Mouse (Mus musculus): Measurements from ENCODE around the gene Tepsin. TPM values are rescaled to one million over a fixed set of nuclear protein-coding genes. Genes with fewer than 3 reads are reported as not detected.

Gene Tepsin
- polyA plus RNA-seq, 1 experiment: 16.1 TPM

DNA sequence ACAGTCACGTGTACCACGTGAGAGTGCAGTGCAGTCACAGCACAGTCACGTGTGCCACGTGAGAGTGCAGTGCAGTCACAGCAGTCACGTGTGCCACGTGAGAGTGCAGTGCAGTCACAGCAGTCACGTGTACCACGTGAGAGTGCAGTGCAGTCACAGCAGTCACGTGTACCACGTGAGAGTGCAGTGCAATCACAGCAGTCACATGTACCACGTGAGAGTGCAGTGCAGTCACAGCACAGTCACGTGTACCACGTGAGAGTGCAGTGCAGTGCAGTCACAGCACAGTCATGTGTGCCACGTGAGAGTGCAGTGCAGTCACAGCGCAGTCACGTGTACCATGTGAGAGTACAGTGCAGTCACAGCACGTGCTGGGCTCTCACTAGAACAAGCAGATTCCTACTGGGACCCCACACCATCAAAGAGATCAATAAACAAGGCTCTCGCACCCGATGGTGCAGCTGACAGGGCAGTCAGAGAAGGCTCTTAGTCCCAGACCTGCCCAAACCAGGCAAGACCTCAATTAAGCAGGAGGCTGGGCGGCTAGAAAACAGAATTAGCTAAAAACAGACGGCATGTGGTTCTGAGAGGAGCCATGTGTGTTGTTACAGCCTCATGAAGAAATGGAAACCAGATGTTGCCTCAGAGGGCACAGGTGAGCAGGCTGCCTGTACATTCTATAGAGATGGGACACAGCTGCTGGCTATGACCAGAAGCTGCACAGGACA is 16.1 kb upstream of the Tepsin start:
- peaks cover 98% of the 10 kb centered on the region for H3K36me3 ChIP-seq (replicated peaks; ENCODE audit: low read length)
- TF ChIP-seq GATA1 (IDR thresholded peaks at IDR 0.05; ENCODE audit: borderline replicate concordance, low read length) (no peak), FLI1 (IDR thresholded peaks at IDR 0.05; ENCODE audit: low read length) (no peak)
- H3K9me3 ChIP-seq: no peaks in the 10 kb centered on the region
- H3K4me3 ChIP-seq (replicated peaks): peak overlapping the region; percentile 54
- peaks cover 29% of the 10 kb centered on the region for H3K4me1 ChIP-seq
- H3K27me3 ChIP-seq (replicated peaks): no peaks in the 10 kb centered on the region

DNA sequence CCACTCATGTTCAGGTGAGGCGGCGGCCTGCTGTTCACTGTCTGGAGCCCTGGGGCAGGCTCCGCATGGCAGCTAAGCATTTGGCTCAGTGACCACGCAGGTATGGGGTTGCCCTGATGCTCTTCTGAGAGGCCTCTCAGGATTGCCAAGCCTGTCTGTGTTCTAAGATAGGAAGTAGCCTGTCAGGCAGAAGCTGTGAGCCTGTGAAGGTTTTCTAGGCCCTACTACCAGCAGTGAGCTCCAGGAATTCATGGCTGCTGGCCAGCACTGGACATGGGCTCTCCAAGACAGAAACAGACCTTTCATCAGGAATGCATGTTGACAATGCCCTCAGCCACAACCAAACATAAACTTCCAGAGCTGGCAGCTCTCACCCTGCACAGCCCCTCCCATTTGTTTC is 13.6 kb upstream of the Tepsin start:
- Histone ChIP-seq H3K4me3 (replicated peaks) (no peak overlapping the region), H3K4me1 (peaks cover 26% of the 10 kb centered on the region), H3K36me3 (replicated peaks; ENCODE audit: low read length) (peaks cover 98% of the 10 kb centered on the region), H3K27me3 (replicated peaks) (no peaks in the 10 kb centered on the region), H3K9me3 (no peaks in the 10 kb centered on the region)
- TF ChIP-seq FLI1 (IDR thresholded peaks at IDR 0.05; ENCODE audit: low read length) (no peak), GATA1 (IDR thresholded peaks at IDR 0.05; ENCODE audit: borderline replicate concordance, low read length) (no peak)

DNA sequence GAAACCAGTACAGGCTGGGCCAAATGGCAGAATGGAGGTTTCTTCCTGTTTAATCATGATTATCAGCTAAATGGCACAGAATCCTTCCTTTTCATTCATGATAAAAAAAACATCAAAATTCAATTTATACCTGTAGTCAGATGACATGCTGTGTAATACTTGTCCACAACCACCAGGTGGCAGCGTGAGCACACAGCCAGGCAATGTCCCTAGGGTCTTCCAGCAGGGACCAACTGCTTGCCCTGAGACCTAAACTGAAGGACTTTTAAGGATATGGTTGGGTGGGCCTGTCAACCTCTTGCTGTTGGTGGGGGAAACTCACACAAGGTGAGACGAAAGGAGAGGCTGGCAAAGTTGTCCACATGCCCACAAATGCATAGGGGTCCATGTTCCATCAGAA is 12.5 kb upstream of the Tepsin start:
- Histone ChIP-seq H3K27me3 (replicated peaks) (no peaks in the 10 kb centered on the region), H3K4me1 (peaks cover 30% of the 10 kb centered on the region), H3K36me3 (replicated peaks; ENCODE audit: low read length) (peaks cover 98% of the 10 kb centered on the region), H3K4me3 (replicated peaks) (no peak overlapping the region), H3K9me3 (no peaks in the 10 kb centered on the region)
- TF ChIP-seq FLI1 (IDR thresholded peaks at IDR 0.05; ENCODE audit: low read length) (no peak), GATA1 (IDR thresholded peaks at IDR 0.05; ENCODE audit: borderline replicate concordance, low read length) (no peak)

DNA sequence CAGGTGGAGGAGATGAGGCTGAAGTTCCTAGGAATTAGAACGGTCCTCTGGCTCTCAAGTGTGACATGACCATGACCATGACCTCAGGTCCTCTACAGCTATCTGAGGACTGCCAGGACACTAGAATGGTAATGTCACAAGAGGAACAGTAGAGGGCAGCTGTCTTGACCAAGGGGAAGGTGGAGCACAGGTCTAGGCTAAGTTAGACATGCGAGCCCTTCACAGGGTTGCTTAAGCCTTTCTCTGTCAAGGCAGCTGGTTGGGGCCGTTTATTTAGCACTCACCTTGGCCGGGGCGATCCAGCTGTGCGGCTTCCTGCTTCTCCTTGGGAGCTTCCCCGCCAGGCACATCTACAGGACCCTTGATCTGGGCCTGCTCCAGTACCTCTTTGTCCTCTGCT is 12.0 kb upstream of the Tepsin start:
- Histone ChIP-seq H3K9me3 (no peaks in the 10 kb centered on the region), H3K4me1 (peaks cover 30% of the 10 kb centered on the region), H3K36me3 (replicated peaks; ENCODE audit: low read length) (peaks cover 98% of the 10 kb centered on the region), H3K4me3 (replicated peaks) (no peak overlapping the region), H3K27me3 (replicated peaks) (no peaks in the 10 kb centered on the region)
- TF ChIP-seq GATA1 (IDR thresholded peaks at IDR 0.05; ENCODE audit: borderline replicate concordance, low read length) (no peak), FLI1 (IDR thresholded peaks at IDR 0.05; ENCODE audit: low read length) (no peak)

DNA sequence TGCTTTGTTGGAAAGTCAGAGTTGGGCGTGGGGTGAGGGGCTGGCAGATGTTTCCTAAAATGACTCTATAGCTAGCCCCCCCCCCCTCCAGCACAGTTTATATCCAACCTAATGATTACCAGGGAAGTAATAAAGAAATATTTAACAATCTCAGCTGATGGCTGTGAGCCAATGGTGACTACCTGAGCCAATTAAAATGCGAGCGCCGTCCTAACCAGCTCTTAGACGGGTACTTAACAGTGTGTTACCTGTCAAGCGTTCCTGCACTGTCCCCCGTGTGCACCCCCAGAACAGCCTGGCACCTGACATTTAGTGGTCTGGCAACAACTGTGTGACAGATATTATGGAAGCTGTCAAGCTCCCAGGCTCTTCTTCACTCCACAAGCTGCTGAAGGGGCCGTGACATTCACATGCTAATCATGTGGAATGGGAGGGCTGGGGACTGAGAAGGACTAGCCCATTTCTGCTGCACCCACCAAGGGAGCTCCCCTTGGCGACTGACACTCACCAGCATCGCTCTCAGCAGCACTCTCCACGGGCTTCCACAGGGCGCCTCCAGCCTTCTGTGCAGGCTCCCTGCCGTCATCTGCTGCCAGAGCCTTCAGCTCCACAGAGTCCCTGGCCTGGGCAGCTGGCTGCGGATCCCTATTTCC is 11.2 kb upstream of the Tepsin start:
- H3K4me1 ChIP-seq: peaks cover 29% of the 10 kb centered on the region
- peaks cover 98% of the 10 kb centered on the region for H3K36me3 ChIP-seq (replicated peaks; ENCODE audit: low read length)
- no peak overlapping the region for H3K4me3 ChIP-seq (replicated peaks)
- H3K9me3 ChIP-seq: no peaks in the 10 kb centered on the region
- TF ChIP-seq FLI1 (IDR thresholded peaks at IDR 0.05; ENCODE audit: low read length) (no peak), GATA1 (IDR thresholded peaks at IDR 0.05; ENCODE audit: borderline replicate concordance, low read length) (no peak)
- no peaks in the 10 kb centered on the region for H3K27me3 ChIP-seq (replicated peaks)

DNA sequence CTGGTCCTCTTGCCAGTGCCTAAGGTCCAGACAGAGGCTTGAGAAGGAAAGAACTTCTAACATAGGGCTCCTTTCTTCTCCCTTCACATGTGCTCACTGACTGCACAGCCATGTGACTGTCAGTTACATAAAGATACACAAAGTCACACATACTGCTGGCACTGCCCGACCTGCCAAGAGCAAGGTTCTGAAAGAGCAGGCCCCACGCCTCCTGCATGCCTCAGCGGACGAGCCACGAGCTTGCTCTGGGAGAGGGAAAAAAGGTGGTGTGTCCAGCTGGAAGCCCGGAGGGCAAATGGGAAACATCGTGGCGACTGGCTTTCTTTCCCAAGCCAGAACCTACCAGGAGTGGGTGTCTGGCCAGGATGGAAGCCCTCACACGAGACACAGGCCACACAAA is 9.3 kb upstream of the Tepsin start:
- Histone ChIP-seq H3K36me3 (replicated peaks; ENCODE audit: low read length) (peaks cover 98% of the 10 kb centered on the region), H3K27me3 (replicated peaks) (no peaks in the 10 kb centered on the region), H3K4me1 (peaks cover 22% of the 10 kb centered on the region), H3K9me3 (no peaks in the 10 kb centered on the region), H3K4me3 (replicated peaks) (no peak overlapping the region)
- TF ChIP-seq GATA1 (IDR thresholded peaks at IDR 0.05; ENCODE audit: borderline replicate concordance, low read length): no peak
- no peak for TF ChIP-seq FLI1 (IDR thresholded peaks at IDR 0.05; ENCODE audit: low read length)

DNA sequence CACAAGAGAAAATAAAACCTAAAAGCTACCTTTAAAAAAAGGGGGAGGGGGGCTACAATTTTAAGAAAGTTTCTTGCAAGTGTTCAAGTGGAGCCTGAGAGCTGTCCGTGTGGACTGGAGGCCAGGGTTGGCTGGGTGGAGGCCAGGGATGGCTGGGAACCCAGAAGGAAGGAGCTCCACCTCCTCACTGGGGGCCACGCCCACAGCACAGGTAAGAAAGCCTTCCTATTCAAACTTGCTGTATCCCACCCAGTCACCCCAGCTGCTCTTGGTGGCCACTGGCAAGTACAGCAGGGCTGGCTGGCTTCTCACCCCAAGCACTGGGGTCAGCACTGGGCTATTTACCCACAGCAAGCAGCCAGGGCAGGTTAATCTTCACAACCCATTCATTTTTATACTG is 8.5 kb upstream of the Tepsin start:
- no peak for TF ChIP-seq GATA1 (IDR thresholded peaks at IDR 0.05; ENCODE audit: borderline replicate concordance, low read length)
- TF ChIP-seq FLI1 (IDR thresholded peaks at IDR 0.05; ENCODE audit: low read length): no peak
- no peaks in the 10 kb centered on the region for H3K9me3 ChIP-seq

DNA sequence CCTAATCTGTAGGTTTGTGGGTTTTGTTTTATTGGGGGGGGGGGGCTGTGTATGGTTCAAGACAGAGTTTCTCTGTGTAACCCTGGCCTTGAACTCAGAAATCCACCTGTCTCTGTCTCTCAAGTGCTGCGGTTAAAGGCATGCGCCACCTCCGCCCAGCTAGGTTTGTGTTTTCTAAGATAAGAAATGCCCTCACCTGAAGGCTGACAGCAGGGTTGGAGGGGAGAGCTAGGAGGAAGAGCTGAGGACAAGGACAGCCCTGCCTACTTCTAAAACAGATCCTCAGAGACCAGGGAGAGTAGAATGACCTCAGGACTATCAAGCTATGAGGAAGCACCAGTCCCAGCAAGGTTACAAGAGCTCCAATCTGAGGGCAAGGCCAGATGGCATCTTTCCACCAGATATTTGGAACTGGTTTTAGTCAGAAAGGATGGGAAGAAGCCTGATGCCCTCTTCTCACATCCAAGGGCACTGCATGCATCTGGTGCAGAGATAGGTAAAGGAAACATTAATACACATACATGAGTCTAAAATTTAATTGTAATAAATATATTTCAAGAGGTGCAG is 5.0 kb upstream of the Tepsin start:
- H3K27me3 ChIP-seq (replicated peaks): no peaks in the 10 kb centered on the region
- H3K9me3 ChIP-seq: no peaks in the 10 kb centered on the region
- no peak overlapping the region for H3K4me3 ChIP-seq (replicated peaks)
- TF ChIP-seq FLI1 (IDR thresholded peaks at IDR 0.05; ENCODE audit: low read length): no peak
- TF ChIP-seq GATA1 (IDR thresholded peaks at IDR 0.05; ENCODE audit: borderline replicate concordance, low read length): no peak
- H3K4me1 ChIP-seq: peaks cover 26% of the 10 kb centered on the region
- H3K36me3 ChIP-seq (replicated peaks; ENCODE audit: low read length): peaks cover 68% of the 10 kb centered on the region

More for the DNA sequence above, 8.5 kb upstream of the Tepsin start:
- Histone ChIP-seq H3K4me1 (peaks cover 15% of the 10 kb centered on the region), H3K27me3 (replicated peaks) (no peaks in the 10 kb centered on the region), H3K4me3 (replicated peaks) (no peak overlapping the region), H3K36me3 (replicated peaks; ENCODE audit: low read length) (peaks cover 90% of the 10 kb centered on the region)

DNA sequence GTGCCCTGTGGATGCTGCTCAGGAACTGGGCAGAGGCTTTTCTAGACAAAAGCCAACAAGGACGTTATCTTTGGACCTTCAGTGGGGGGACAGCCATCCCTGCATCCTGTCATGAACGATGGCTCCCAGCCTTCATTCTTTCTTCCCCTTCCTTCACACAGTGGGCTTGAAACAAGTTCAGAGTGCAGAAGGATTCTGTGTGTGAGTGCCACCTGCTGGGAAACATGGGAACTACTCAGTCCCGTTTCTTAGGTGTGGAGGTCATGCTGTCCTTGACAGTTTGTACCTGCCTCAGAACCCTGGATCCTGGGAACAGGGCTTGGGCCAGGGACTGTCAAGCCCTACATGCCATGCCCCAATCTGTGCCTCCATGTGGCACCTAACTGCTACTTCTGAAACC is 2.5 kb upstream of the Tepsin start:
- Histone ChIP-seq H3K27me3 (replicated peaks) (no peaks in the 10 kb centered on the region), H3K9me3 (no peaks in the 10 kb centered on the region), H3K4me3 (replicated peaks) (no peak overlapping the region), H3K36me3 (replicated peaks; ENCODE audit: low read length) (peaks cover 52% of the 10 kb centered on the region), H3K4me1 (peaks cover 43% of the 10 kb centered on the region)
- no peak for TF ChIP-seq FLI1 (IDR thresholded peaks at IDR 0.05; ENCODE audit: low read length)
- TF ChIP-seq GATA1 (IDR thresholded peaks at IDR 0.05; ENCODE audit: borderline replicate concordance, low read length): no peak
